Mouse (Mus musculus): ENCODE results near the gene Cfap97d1. TPM values are rescaled to one million over a fixed set of nuclear protein-coding genes. Genes with fewer than 3 reads are reported as not detected.

Gene Cfap97d1
- total RNA-seq, 2 experiments from 2014 or later: not detected

GRCm38 (mm10) chr11:102008954-102009637 is 25.0 kb downstream of the Cfap97d1 start:
- DNase-seq (ENCODE audit: low spot score): no peak

- DNase-seq (ENCODE audit: low spot score): no peak
Measured at GRCm38 (mm10) chr11:102010140-102010539, 26.1 kb downstream of the Cfap97d1 start.

GRCm38 (mm10) chr11:102011510-102011909 is 27.4 kb downstream of the Cfap97d1 start:
- DNase-seq (ENCODE audit: low spot score): no peak

- no peak for DNase-seq (ENCODE audit: low spot score)
Measured at GRCm38 (mm10) chr11:102013201-102013600, 29.1 kb downstream of the Cfap97d1 start.

GRCm38 (mm10) chr11:102015472-102015871 is 31.4 kb downstream of the Cfap97d1 start:
- DNase-seq (ENCODE audit: low spot score): no peak

GRCm38 (mm10) chr11:102016136-102016535 is 32.1 kb downstream of the Cfap97d1 start:
- DNase-seq (ENCODE audit: low spot score): peak; percentile 64

- DNase-seq (ENCODE audit: low spot score): no peak
Measured at GRCm38 (mm10) chr11:102019736-102020135, 35.7 kb downstream of the Cfap97d1 start.

GRCm38 (mm10) chr11:102021196-102021595 is 37.1 kb downstream of the Cfap97d1 start:
- DNase-seq (ENCODE audit: low spot score): no peak

- DNase-seq (ENCODE audit: low spot score): no peak
Measured at GRCm38 (mm10) chr11:102023406-102023805, 39.3 kb downstream of the Cfap97d1 start.

GRCm38 (mm10) chr11:102024084-102024758 is 40.1 kb downstream of the Cfap97d1 start:
- DNase-seq (ENCODE audit: low spot score): peak; percentile 86

- no peak for DNase-seq (ENCODE audit: low spot score)
Measured at GRCm38 (mm10) chr11:102024875-102025274, 40.8 kb downstream of the Cfap97d1 start.

GRCm38 (mm10) chr11:102025354-102025753 is 41.3 kb downstream of the Cfap97d1 start:
- no peak for DNase-seq (ENCODE audit: low spot score)

GRCm38 (mm10) chr11:102025991-102026660 is 42.0 kb downstream of the Cfap97d1 start:
- no peak for DNase-seq (ENCODE audit: low spot score)

- peak; percentile 70 for DNase-seq (ENCODE audit: low spot score)
Measured at GRCm38 (mm10) chr11:102026694-102027360, 42.7 kb downstream of the Cfap97d1 start.

GRCm38 (mm10) chr11:102027361-102028017 is 43.4 kb downstream of the Cfap97d1 start:
- DNase-seq (ENCODE audit: low spot score): no peak

- DNase-seq (ENCODE audit: low spot score): no peak
Measured at GRCm38 (mm10) chr11:102028087-102028816, 44.2 kb downstream of the Cfap97d1 start, which contains the start of gene Mpp3. Mpp3 (minus strand) TSS chr11:102028461.

GRCm38 (mm10) chr11:102029304-102029703 is 45.2 kb downstream of the Cfap97d1 start:
- no peak for DNase-seq (ENCODE audit: low spot score)

GRCm38 (mm10) chr11:102029966-102030365 is 45.9 kb downstream of the Cfap97d1 start:
- DNase-seq (ENCODE audit: low spot score): no peak

- no peak for DNase-seq (ENCODE audit: low spot score)
Measured at GRCm38 (mm10) chr11:102031149-102031548, 47.1 kb downstream of the Cfap97d1 start.

- no peak for DNase-seq (ENCODE audit: low spot score)
Measured at GRCm38 (mm10) chr11:102033055-102033591, 49.0 kb downstream of the Cfap97d1 start.

Measured in gastrocnemius, adult 18-20 months (tissue).